Mouse (Mus musculus): ENCODE results near the gene Cep95. TPM values are rescaled to one million over a fixed set of nuclear protein-coding genes. Genes with fewer than 3 reads are reported as not detected.

Gene Cep95
- total and polyA plus RNA-seq, 3 experiments: 17.5 to 21.7 (median 19.3) TPM

DNA sequence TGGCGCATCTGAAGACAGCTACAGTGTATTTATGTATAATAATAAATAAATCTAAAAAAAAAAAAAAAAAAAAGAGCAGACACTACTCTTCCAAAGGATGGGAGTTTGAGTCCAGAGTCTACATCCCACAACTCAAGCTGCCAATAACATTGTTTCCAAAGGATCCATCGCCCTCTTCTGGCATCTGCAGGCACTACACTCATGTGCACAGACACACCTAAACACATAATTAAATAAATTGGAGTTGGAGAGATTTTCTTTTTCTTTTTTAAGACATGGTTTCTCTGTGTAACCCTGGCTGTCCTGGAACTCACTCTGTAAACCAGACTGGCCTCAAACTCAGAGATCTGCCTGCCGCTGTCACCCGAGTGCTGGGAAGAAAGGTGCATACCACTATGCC lies 21.5 kb upstream of the Cep95 start:
- in situ Hi-C loops (cut with MboI; ENCODE audit: low pct_ligation_motif_present, low pct_unique_long_range_greater_than_20kb, low sequenced_read_pairs) (loop anchor here (25.0 kb wide), 1 partner anchor 455 kb away; the partner anchor contains the start of genes Cd79b and Gh), dilution Hi-C loops (cut with MboI; ENCODE audit: extremely low pct_ligation_motif_present, extremely low pct_unique_long_range_greater_than_20kb, low sequenced_read_pairs) (no loop called here)
- no peak overlapping the region for H3K9ac ChIP-seq (ENCODE audit: insufficient read depth, low read depth)
- H3K27me3 ChIP-seq (replicated peaks): no peaks in the 10 kb centered on the region
- H3K4me3 ChIP-seq (replicated peaks in 1 of 3; ENCODE audit: low read depth in 2 of 3, low read length in 2 of 3, poor library complexity in 1 of 3): no peak overlapping the region
- H3K4me1 ChIP-seq (ENCODE audit: control insufficient read depth in 1 of 2, insufficient read depth in 2 of 2): peaks cover 13 to 41% of the 10 kb centered on the region in 2 experiments; a peak in 3 of 4 replicates
- peaks cover 3% of the 10 kb centered on the region for H3K79me2 ChIP-seq (replicated peaks; ENCODE audit: control insufficient read depth, extremely low read depth, insufficient read depth, poor library complexity, severe bottlenecking)
- H3K9me3 ChIP-seq (replicated peaks; ENCODE audit: low read length): peaks cover 12% of the 10 kb centered on the region
- TF ChIP-seq POLR2AphosphoS2 (IDR thresholded peaks at IDR 0.05; ENCODE audit: low read depth, low read length): 0 out of 2 replicates have a peak, but pooled peaks have one; percentile 55
- TF ChIP-seq NRF1 (IDR thresholded peaks at IDR 0.05; ENCODE audit: low read depth, low read length): no peak
- no peak for TF ChIP-seq BHLHE40 (IDR thresholded peaks at IDR 0.05; ENCODE audit: low read depth, low read length)
- no peak for TF ChIP-seq USF1 (IDR thresholded peaks at IDR 0.05; ENCODE audit: low read depth, low read length)
- TF ChIP-seq EP300 (IDR thresholded peaks at IDR 0.05; ENCODE audit: low read length): no peak
- no peak for TF ChIP-seq NELFE (IDR thresholded peaks at IDR 0.05; ENCODE audit: low read depth, low read length)
- TF ChIP-seq ELF1 (IDR thresholded peaks at IDR 0.05; ENCODE audit: low read depth, low read length): no peak
- TF ChIP-seq JUN (IDR thresholded peaks at IDR 0.05; ENCODE audit: insufficient read depth, low read depth, low read length): no peak
- TF ChIP-seq KAT2A (IDR thresholded peaks at IDR 0.05; ENCODE audit: insufficient replicate concordance, low read length): no peak
- TF ChIP-seq MYC (IDR thresholded peaks at IDR 0.05; ENCODE audit: low read depth, low read length): no peak
- no peak for TF ChIP-seq UBTF (IDR thresholded peaks at IDR 0.05; ENCODE audit: low read depth, low read length)
- TF ChIP-seq SIN3A (IDR thresholded peaks at IDR 0.05; ENCODE audit: low read length): no peak
- no peak for TF ChIP-seq MXI1 (IDR thresholded peaks at IDR 0.05; ENCODE audit: low read depth, low read length)
- TF ChIP-seq RCOR1 (conservative IDR thresholded peaks at IDR 0.05; ENCODE audit: low read depth, low read length): no peak
- no peak for TF ChIP-seq TCF12 (IDR thresholded peaks at IDR 0.05; ENCODE audit: low read depth, low read length)
- no peak for TF ChIP-seq ZMIZ1 (IDR thresholded peaks at IDR 0.05; ENCODE audit: low read depth, low read length)
- TF ChIP-seq PAX5 (IDR thresholded peaks at IDR 0.05; ENCODE audit: low read length): no peak
- TF ChIP-seq RAD21 (IDR thresholded peaks at IDR 0.05; ENCODE audit: low read depth, low read length): peak; percentile 26
- TF ChIP-seq IRF4 (IDR thresholded peaks at IDR 0.05; ENCODE audit: low read depth, low read length): no peak
- no peak for TF ChIP-seq ETS1 (conservative IDR thresholded peaks at IDR 0.05; ENCODE audit: low read depth, low read length)
- TF ChIP-seq ZKSCAN1 (IDR thresholded peaks at IDR 0.05; ENCODE audit: borderline replicate concordance, low read depth, low read length): no peak
- no peak for TF ChIP-seq E2F4 (IDR thresholded peaks at IDR 0.05; ENCODE audit: insufficient replicate concordance, low read depth, low read length)
- no peak for TF ChIP-seq POLR2A (IDR thresholded peaks at IDR 0.05; ENCODE audit: low read depth, low read length)
- no peak for TF ChIP-seq MAZ (IDR thresholded peaks at IDR 0.05; ENCODE audit: low read depth, low read length)
- no peak for TF ChIP-seq ZC3H11A (IDR thresholded peaks at IDR 0.05; ENCODE audit: low read depth, low read length)
- TF ChIP-seq JUND (conservative IDR thresholded peaks at IDR 0.05; ENCODE audit: low read depth, low read length): no peak
- no peak for TF ChIP-seq ZNF384 (IDR thresholded peaks at IDR 0.05; ENCODE audit: low read depth, low read length)
- no peak for TF ChIP-seq TBP (conservative IDR thresholded peaks at IDR 0.05; ENCODE audit: low read depth, low read length)
- peak; percentile 30 to 49; a peak in 3 of 4 replicates for TF ChIP-seq CTCF (conservative IDR thresholded peaks at IDR 0.05 in 1 of 2, IDR thresholded peaks at IDR 0.05 in 1 of 2; ENCODE audit: low read depth in 2 of 2, low read length in 2 of 2)
- peak; percentile 21; the same call in 1 of the 2 replicates for TF ChIP-seq SMC3 (IDR thresholded peaks at IDR 0.05; ENCODE audit: low read depth, low read length)
- TF ChIP-seq CHD2 (IDR thresholded peaks at IDR 0.05; ENCODE audit: low read length): no peak
- peaks cover 58 to 79% of the 10 kb centered on the region in 2 experiments for H3K36me3 ChIP-seq (replicated peaks in 1 of 2; ENCODE audit: control insufficient read depth in 1 of 2, insufficient read depth in 1 of 2, low read length in 1 of 2)
- DNase-seq (ENCODE audit: extremely low read depth): no peak
- no peak overlapping the region for H3K27ac ChIP-seq (ENCODE audit: insufficient read depth, low read depth)
- no peak overlapping the region for H3K4me2 ChIP-seq (ENCODE audit: insufficient read depth, low read depth, poor library complexity, severe bottlenecking)
